9 mouse cellular contexts compared by ENCODE assay signal in genomic region chr17:46750580-46750979, GRCm38 (mm10). TPM values are rescaled to one million over a fixed set of nuclear protein-coding genes. Genes with fewer than 3 reads are reported as not detected.
DNase-seq lines count a peak whose midpoint lies in the region; ATAC-seq and TF ChIP-seq lines count a peak whose summit lies in the region.
"Had no signal": no experiment of that assay in that cellular context is flagged by ENCODE, and none has a peak within 500 bp of the region (broad histone marks: within the 10 kb centered on the region; RNA-seq: fewer than 3 reads in every experiment).

No protein-coding gene starts in this region.

- H3K27ac ChIP-seq in heart, embryonic 15.5 days: no peak overlapping the region
- H3K27ac ChIP-seq in hindbrain, embryonic 11.5 days (ENCODE audit: low read depth, low read length): no peak overlapping the region
- peak overlapping the region; percentile 87; the same call in 1 of the 2 replicates for H3K27ac ChIP-seq in midbrain, embryonic 10.5 days (replicated peaks)

- H3K4me2 ChIP-seq in heart, embryonic 15.5 days: peak overlapping the region; percentile 79
- peak overlapping the region; percentile 84; the same call in 1 of the 2 replicates for H3K4me2 ChIP-seq in hindbrain, embryonic 11.5 days (replicated peaks; ENCODE audit: low read depth, low read length)

- TF ChIP-seq CTCF in G1E (IDR thresholded peaks at IDR 0.05; ENCODE audit: low read depth, low read length): no peak

- H3K27me3 ChIP-seq in heart, embryonic 15.5 days: no peaks in the 10 kb centered on the region
- H3K27me3 ChIP-seq in G1E (ENCODE audit: insufficient read depth, low read length): peaks cover 5% of the 10 kb centered on the region
- H3K27me3 ChIP-seq in hindbrain, embryonic 11.5 days (ENCODE audit: control insufficient read depth, insufficient read depth, low read length): no peaks in the 10 kb centered on the region; the same call in 1 of the 2 replicates
- no peaks in the 10 kb centered on the region for H3K27me3 ChIP-seq in midbrain, embryonic 10.5 days (ENCODE audit: low read depth, poor library complexity, severe bottlenecking)

- DNase-seq in heart, postnatal 14 days: no peak
- no peak for DNase-seq in G1E (ENCODE audit: low spot score)
- no peak for DNase-seq in hindbrain, embryonic 11.5 days (ENCODE audit: low spot score)
- no peak for DNase-seq in midbrain, embryonic 10.5 days (ENCODE audit: low spot score)
- no peak for DNase-seq in adrenal gland, adult 8-10 months
- DNase-seq in right cerebral cortex, postnatal 4 days: no peak
- no peak for DNase-seq in spleen, postnatal 10 days (ENCODE audit: low spot score in 2 of 2)

- peaks cover 6% of the 10 kb centered on the region; the same call in 1 of the 2 replicates for H3K36me3 ChIP-seq in heart, embryonic 15.5 days
- peaks cover 43% of the 10 kb centered on the region for H3K36me3 ChIP-seq in G1E (replicated peaks)
- H3K36me3 ChIP-seq in hindbrain, embryonic 11.5 days (ENCODE audit: control insufficient read depth, insufficient read depth, low read length): no peaks in the 10 kb centered on the region
- H3K36me3 ChIP-seq in midbrain, embryonic 10.5 days: peaks cover 35% of the 10 kb centered on the region

- no peaks in the 10 kb centered on the region for H3K9me3 ChIP-seq in heart, embryonic 15.5 days (replicated peaks)
- H3K9me3 ChIP-seq in G1E (replicated peaks): 0 out of 2 replicates have a peak, but pooled peaks cover 3% of the 10 kb centered on the region
- H3K9me3 ChIP-seq in hindbrain, embryonic 11.5 days (ENCODE audit: control insufficient read depth, low read length): no peaks in the 10 kb centered on the region
- no peaks in the 10 kb centered on the region for H3K9me3 ChIP-seq in midbrain, embryonic 10.5 days (replicated peaks)

- 89% methylated on average over 4 of the region's 4 CpGs for WGBS in heart, embryonic 15.5 days
- WGBS in hindbrain, embryonic 11.5 days: 99% methylated on average over 4 of the region's 4 CpGs
- 97% methylated on average over 4 of the region's 4 CpGs for WGBS in midbrain, embryonic 10.5 days

- H3K9ac ChIP-seq in heart, embryonic 15.5 days: peak overlapping the region; percentile 68; the same call in 1 of the 2 replicates
- H3K9ac ChIP-seq in hindbrain, embryonic 11.5 days (ENCODE audit: low read depth, low read length): peak overlapping the region; percentile 70

- peak overlapping the region; percentile 82 for H3K4me3 ChIP-seq in heart, embryonic 15.5 days
- H3K4me3 ChIP-seq in G1E (ENCODE audit: low read depth, low read length): peak overlapping the region; percentile 79
- no peak overlapping the region for H3K4me3 ChIP-seq in hindbrain, embryonic 11.5 days (ENCODE audit: low read depth, low read length)
- peak overlapping the region; percentile 71 for H3K4me3 ChIP-seq in midbrain, embryonic 10.5 days

- peaks cover 12% of the 10 kb centered on the region for H3K4me1 ChIP-seq in heart, embryonic 15.5 days (replicated peaks)
- peaks cover 36% of the 10 kb centered on the region for H3K4me1 ChIP-seq in G1E (ENCODE audit: insufficient read depth, low read depth, low read length)
- peaks cover 4% of the 10 kb centered on the region; the same call in 1 of the 2 replicates for H3K4me1 ChIP-seq in hindbrain, embryonic 11.5 days (replicated peaks; ENCODE audit: control insufficient read depth, insufficient read depth, low read length)
- peaks cover 20% of the 10 kb centered on the region for H3K4me1 ChIP-seq in midbrain, embryonic 10.5 days

- intact Hi-C loops in heart, postnatal 14 days (cut with DNase I): no loop called here

- no peak for ATAC-seq in heart, embryonic 15.5 days (replicated peaks; ENCODE audit: insufficient number of reproducible peaks, insufficient read depth, low FRiP score, low read depth)
- ATAC-seq in G1E (ENCODE audit: extremely low read depth, insufficient number of reproducible peaks, low FRiP score, poor library complexity, severe bottlenecking): no peak
- no peak for ATAC-seq in hindbrain, embryonic 11.5 days (ENCODE audit: low FRiP score)

RNA-seq across cellular contexts. Expression of gene Cnpy3, which starts 1.4 kb away (rescaled TPM):
- 43.1 and 55.5 TPM in 2 replicates for polyA plus RNA-seq in heart, embryonic 15.5 days (2015; fragmentation: Nextera tagmentation; extraction: Ambion mirVana)
- 10 to 100 TPM; 18.7 to 19.4 TPM for total RNA-seq in heart, postnatal 14 days (2021)
- total RNA-seq in G1E (2014; fragmentation: Nextera tagmentation): 12.8 and 14.4 TPM in 2 replicates
- 36.3 and 41.1 TPM in 2 replicates for total RNA-seq in G1E (2017)
- 96.9 and 114 TPM in 2 replicates for polyA plus RNA-seq in G1E (2012)
- polyA plus RNA-seq in hindbrain, embryonic 11.5 days (2014; fragmentation: Nextera tagmentation; extraction: Ambion mirVana): 53.4 and 53.9 TPM in 2 replicates
- polyA plus RNA-seq in midbrain, embryonic 10.5 days (2016; fragmentation: Nextera tagmentation; extraction: Ambion mirVana): 69.5 and 75.0 TPM in 2 replicates
- total RNA-seq in adrenal gland, adult 8-10 months (2022): 10 to 100 TPM; 66.6 to 74.1 (median 70.7) TPM

RNA-seq across cellular contexts. Expression of gene Ptcra, which starts 12.9 kb away (rescaled TPM):
- 2.9 and 25.2 TPM in 2 replicates for polyA plus RNA-seq in heart, embryonic 15.5 days (2015; fragmentation: Nextera tagmentation; extraction: Ambion mirVana)
- under 1 TPM in 1 of 2 experiments, not detected in 1; 0.78 TPM for total RNA-seq in heart, postnatal 14 days (2021)
- total RNA-seq in G1E (2014; fragmentation: Nextera tagmentation) (not detected in 2 replicates), G1E (2017) (0.12 and 0.27 TPM in 2 replicates)
- polyA plus RNA-seq in G1E (2012): 0.04 and 0.07 TPM in 2 replicates
- polyA plus RNA-seq in hindbrain, embryonic 11.5 days (2014; fragmentation: Nextera tagmentation; extraction: Ambion mirVana): 0.34 and 0.53 TPM in 2 replicates
- 0.53 and 0.55 TPM in 2 replicates for polyA plus RNA-seq in midbrain, embryonic 10.5 days (2016; fragmentation: Nextera tagmentation; extraction: Ambion mirVana)
- not detected for total RNA-seq in adrenal gland, adult 8-10 months (2022)
- total RNA-seq: heart, adult 8-10 months had no signal

RNA-seq across cellular contexts. Expression of gene Gnmt, which starts 21.6 kb away (rescaled TPM):
- 1.2 and 1.8 TPM in 2 replicates for polyA plus RNA-seq in heart, embryonic 15.5 days (2015; fragmentation: Nextera tagmentation; extraction: Ambion mirVana)
- under 1 TPM; 0.26 to 0.41 TPM for total RNA-seq in heart, postnatal 14 days (2021)
- total RNA-seq in G1E (2014; fragmentation: Nextera tagmentation): not detected in 2 replicates
- 0.52 TPM in 1 of 2 replicates, not detected in the other for total RNA-seq in G1E (2017)
- 0.17 TPM in 1 of 2 replicates, not detected in the other for polyA plus RNA-seq in G1E (2012)
- 0.40 and 0.48 TPM in 2 replicates for polyA plus RNA-seq in hindbrain, embryonic 11.5 days (2014; fragmentation: Nextera tagmentation; extraction: Ambion mirVana)
- polyA plus RNA-seq in midbrain, embryonic 10.5 days (2016; fragmentation: Nextera tagmentation; extraction: Ambion mirVana): 0.35 and 0.62 TPM in 2 replicates
- 1 to 10 TPM; 1.2 to 1.8 (median 1.6) TPM for total RNA-seq in adrenal gland, adult 8-10 months (2022)

RNA-seq across cellular contexts. Expression of gene 2310039H08Rik, which starts 21.9 kb away (rescaled TPM):
- 49.5 and 51.5 TPM in 2 replicates for polyA plus RNA-seq in heart, embryonic 15.5 days (2015; fragmentation: Nextera tagmentation; extraction: Ambion mirVana)
- 10 to 100 TPM; 21.0 to 23.3 TPM for total RNA-seq in heart, postnatal 14 days (2021)
- total RNA-seq in G1E (2014; fragmentation: Nextera tagmentation) (26.8 and 33.4 TPM in 2 replicates), G1E (2017) (17.4 and 24.3 TPM in 2 replicates)
- polyA plus RNA-seq in G1E (2012): 129 and 189 TPM in 2 replicates
- 48.4 and 49.2 TPM in 2 replicates for polyA plus RNA-seq in hindbrain, embryonic 11.5 days (2014; fragmentation: Nextera tagmentation; extraction: Ambion mirVana)
- 63.2 and 65.2 TPM in 2 replicates for polyA plus RNA-seq in midbrain, embryonic 10.5 days (2016; fragmentation: Nextera tagmentation; extraction: Ambion mirVana)
- total RNA-seq in adrenal gland, adult 8-10 months (2022): 10 to 100 TPM; 53.9 to 87.1 (median 61.4) TPM

RNA-seq across cellular contexts. Expression of gene Rpl7l1, which starts 31.9 kb away (rescaled TPM):
- polyA plus RNA-seq in heart, embryonic 15.5 days (2015; fragmentation: Nextera tagmentation; extraction: Ambion mirVana): 86.3 and 93.7 TPM in 2 replicates
- 10 to 100 TPM; 51.2 to 59.5 TPM for total RNA-seq in heart, postnatal 14 days (2021)
- total RNA-seq in G1E (2014; fragmentation: Nextera tagmentation) (154 and 166 TPM in 2 replicates), G1E (2017) (159 and 181 TPM in 2 replicates)
- 7.0 and 11.3 TPM in 2 replicates for polyA plus RNA-seq in G1E (2012)
- 149 and 155 TPM in 2 replicates for polyA plus RNA-seq in hindbrain, embryonic 11.5 days (2014; fragmentation: Nextera tagmentation; extraction: Ambion mirVana)
- polyA plus RNA-seq in midbrain, embryonic 10.5 days (2016; fragmentation: Nextera tagmentation; extraction: Ambion mirVana): 197 and 219 TPM in 2 replicates
- 10 to 100 TPM; 78.9 to 89.9 (median 83.8) TPM for total RNA-seq in adrenal gland, adult 8-10 months (2022)
